Mouse (Mus musculus): ENCODE measurements around the gene Gkn2. TPM values are rescaled to one million over a fixed set of nuclear protein-coding genes. Genes with fewer than 3 reads are reported as not detected.
A peak's percentile ranks its signal among the peaks of the same experiment; 100 is the strongest.

Gene Gkn2
- polyA plus RNA-seq, 1 experiment from 2014 or later, result not detected

- Histone ChIP-seq H3K27me3 (ENCODE audit: low read depth, poor library complexity, severe bottlenecking) (peaks cover 51% of the 10 kb centered on the region), H3K36me3 (no peaks in the 10 kb centered on the region), H3K27ac (replicated peaks) (no peak overlapping the region), H3K4me3 (peak overlapping the region; percentile 51), H3K4me1 (peaks cover 27% of the 10 kb centered on the region), H3K9me3 (replicated peaks) (no peaks in the 10 kb centered on the region)
- WGBS, result 9% methylated on average over 24 of the region's 24 CpGs
- peak; percentile 24 for DNase-seq (ENCODE audit: low spot score)
These were observed 11.0 kb downstream of the Gkn2 start for GRCm38 (mm10) chr6:87383926-87384691.

- H3K27ac ChIP-seq (replicated peaks), result no peak overlapping the region
- H3K27me3 ChIP-seq (ENCODE audit: low read depth, poor library complexity, severe bottlenecking), result peaks cover 51% of the 10 kb centered on the region
- H3K36me3 ChIP-seq, result no peaks in the 10 kb centered on the region
- peak overlapping the region; percentile 51; the same call in 1 of the 2 replicates for H3K4me3 ChIP-seq
- WGBS, result 59% methylated on average over 6 of the region's 6 CpGs
- no peaks in the 10 kb centered on the region for H3K9me3 ChIP-seq (replicated peaks)
- DNase-seq (ENCODE audit: low spot score), result no peak
- peaks cover 33% of the 10 kb centered on the region for H3K4me1 ChIP-seq
These were observed 11.6 kb downstream of the Gkn2 start for GRCm38 (mm10) chr6:87384761-87385160.

GRCm38 (mm10) chr6:87386203-87386602 lies 13.0 kb downstream of the Gkn2 start:
- Histone ChIP-seq H3K4me1 (peaks cover 39% of the 10 kb centered on the region), H3K27ac (replicated peaks) (no peak overlapping the region), H3K27me3 (ENCODE audit: low read depth, poor library complexity, severe bottlenecking) (peaks cover 51% of the 10 kb centered on the region), H3K36me3 (no peaks in the 10 kb centered on the region), H3K9me3 (replicated peaks) (no peaks in the 10 kb centered on the region), H3K4me3 (no peak overlapping the region)
- peak; percentile 67 for DNase-seq (ENCODE audit: low spot score)
- 23% methylated on average over 7 of the region's 7 CpGs for WGBS

GRCm38 (mm10) chr6:87386681-87387080 lies 13.5 kb downstream of the Gkn2 start:
- peaks cover 51% of the 10 kb centered on the region for H3K27me3 ChIP-seq (ENCODE audit: low read depth, poor library complexity, severe bottlenecking)
- no peak overlapping the region for H3K4me3 ChIP-seq
- DNase-seq (ENCODE audit: low spot score), result no peak
- 88% methylated on average over 10 of the region's 10 CpGs for WGBS
- H3K4me1 ChIP-seq, result peaks cover 39% of the 10 kb centered on the region
- no peaks in the 10 kb centered on the region for H3K36me3 ChIP-seq
- no peaks in the 10 kb centered on the region for H3K9me3 ChIP-seq (replicated peaks)
- H3K27ac ChIP-seq (replicated peaks), result no peak overlapping the region

GRCm38 (mm10) chr6:87388877-87389276 lies 15.7 kb downstream of the Gkn2 start, which contains the start of gene Gkn3:
Gene Gkn3, minus strand, starts transcription at chr6:87388935.
- no peaks in the 10 kb centered on the region for H3K36me3 ChIP-seq
- 0 out of 2 replicates have a peak within 1 kb of the TSS, but pooled peaks have one; percentile 46 for H3K27ac ChIP-seq (replicated peaks)
- H3K27me3 ChIP-seq (ENCODE audit: low read depth, poor library complexity, severe bottlenecking), result peaks cover 33% of the 10 kb centered on the region
- H3K9me3 ChIP-seq (replicated peaks), result no peaks in the 10 kb centered on the region
- WGBS, result 67% methylated on average over 7 of the region's 7 CpGs
- peaks cover 38% of the 10 kb centered on the region for H3K4me1 ChIP-seq
- DNase-seq (ENCODE audit: low spot score), result no peak
- no peak within 1 kb of the TSS for H3K4me3 ChIP-seq

GRCm38 (mm10) chr6:87389455-87389989 lies 16.4 kb downstream of the Gkn2 start:
- Histone ChIP-seq H3K9me3 (replicated peaks) (no peaks in the 10 kb centered on the region), H3K4me1 (peaks cover 33% of the 10 kb centered on the region), H3K4me3 (no peak overlapping the region), H3K27ac (replicated peaks) (0 out of 2 replicates have a peak overlapping the region, but pooled peaks have one; percentile 46), H3K27me3 (ENCODE audit: low read depth, poor library complexity, severe bottlenecking) (peaks cover 28% of the 10 kb centered on the region), H3K36me3 (no peaks in the 10 kb centered on the region)
- WGBS, result 26% methylated on average over 5 of the region's 5 CpGs
- no peak for DNase-seq (ENCODE audit: low spot score)

GRCm38 (mm10) chr6:87393466-87394205 lies 20.5 kb downstream of the Gkn2 start:
- Histone ChIP-seq H3K4me3 (no peak overlapping the region), H3K27ac (replicated peaks) (no peak overlapping the region), H3K27me3 (ENCODE audit: low read depth, poor library complexity, severe bottlenecking) (no peaks in the 10 kb centered on the region), H3K9me3 (replicated peaks) (no peaks in the 10 kb centered on the region), H3K36me3 (no peaks in the 10 kb centered on the region), H3K4me1 (peaks cover 19% of the 10 kb centered on the region)
- WGBS, result 79% methylated on average over 8 of the region's 8 CpGs
- DNase-seq (ENCODE audit: low spot score), result no peak

- WGBS, result 84% methylated on average over 9 of the region's 9 CpGs
These were observed 21.6 kb downstream of the Gkn2 start for GRCm38 (mm10) chr6:87394783-87395182.

GRCm38 (mm10) chr6:87399137-87399536 lies 26.0 kb downstream of the Gkn2 start:
- H3K4me3 ChIP-seq, result no peak overlapping the region
- no peaks in the 10 kb centered on the region for H3K27me3 ChIP-seq (ENCODE audit: low read depth, poor library complexity, severe bottlenecking)
- DNase-seq (ENCODE audit: low spot score), result peak; percentile 73
- WGBS, result 3% methylated on average over 5 of the region's 5 CpGs
- no peaks in the 10 kb centered on the region for H3K36me3 ChIP-seq
- no peak overlapping the region for H3K27ac ChIP-seq (replicated peaks)
- H3K9me3 ChIP-seq (replicated peaks), result no peaks in the 10 kb centered on the region
- peaks cover 13% of the 10 kb centered on the region for H3K4me1 ChIP-seq

More at GRCm38 (mm10) chr6:87394783-87395182, 21.6 kb downstream of the Gkn2 start:
- H3K27ac ChIP-seq (replicated peaks), result no peak overlapping the region
- H3K4me3 ChIP-seq, result no peak overlapping the region
- peaks cover 14% of the 10 kb centered on the region for H3K4me1 ChIP-seq
- no peaks in the 10 kb centered on the region for H3K36me3 ChIP-seq
- no peak for DNase-seq (ENCODE audit: low spot score)
- H3K9me3 ChIP-seq (replicated peaks), result no peaks in the 10 kb centered on the region
- H3K27me3 ChIP-seq (ENCODE audit: low read depth, poor library complexity, severe bottlenecking), result no peaks in the 10 kb centered on the region

- Histone ChIP-seq H3K27me3 (ENCODE audit: low read depth, poor library complexity, severe bottlenecking) (no peaks in the 10 kb centered on the region), H3K36me3 (no peaks in the 10 kb centered on the region), H3K4me3 (no peak overlapping the region), H3K4me1 (peaks cover 10% of the 10 kb centered on the region), H3K27ac (replicated peaks) (no peak overlapping the region), H3K9me3 (replicated peaks) (no peaks in the 10 kb centered on the region)
- whole genome bisulfite sequencing, result 68% methylated on average over 4 of the region's 4 CpGs
- no peak for DNase-seq (ENCODE audit: low spot score)
These were observed 26.9 kb downstream of the Gkn2 start for GRCm38 (mm10) chr6:87399886-87400566.

GRCm38 (mm10) chr6:87401456-87401855 lies 28.3 kb downstream of the Gkn2 start:
- Histone ChIP-seq H3K4me3 (no peak overlapping the region), H3K4me1 (peaks cover 9% of the 10 kb centered on the region), H3K9me3 (replicated peaks) (no peaks in the 10 kb centered on the region), H3K27ac (replicated peaks) (no peak overlapping the region), H3K27me3 (ENCODE audit: low read depth, poor library complexity, severe bottlenecking) (no peaks in the 10 kb centered on the region), H3K36me3 (no peaks in the 10 kb centered on the region)
- DNase-seq (ENCODE audit: low spot score), result no peak
- 85% methylated on average over 6 of the region's 6 CpGs for WGBS

GRCm38 (mm10) chr6:87412011-87412410 lies 38.9 kb downstream of the Gkn2 start:
- Histone ChIP-seq H3K9me3 (replicated peaks) (peaks cover 5% of the 10 kb centered on the region; the same call in 1 of the 2 replicates), H3K4me3 (no peak overlapping the region), H3K27ac (replicated peaks) (no peak overlapping the region), H3K4me1 (peaks cover 15% of the 10 kb centered on the region), H3K27me3 (ENCODE audit: low read depth, poor library complexity, severe bottlenecking) (no peaks in the 10 kb centered on the region), H3K36me3 (no peaks in the 10 kb centered on the region)
- DNase-seq (ENCODE audit: low spot score), result no peak
- 54% methylated on average over 3 of the region's 3 CpGs for WGBS

Data from midbrain, embryonic 10.5 days (tissue).